Mouse (Mus musculus): Measurements from ENCODE around the gene Hsd17b12.
A peak's percentile ranks its signal among the peaks of the same experiment; 100 is the strongest.

- TF ChIP-seq CTCF (IDR thresholded peaks at IDR 0.05; ENCODE audit: low read depth) (peak; percentile 89), EP300 (optimal IDR thresholded peaks at IDR 0.05) (no peak)
These were observed 103.0 kb downstream of the Hsd17b12 start for GRCm38 (mm10) chr2:94054813-94055212.
